Mouse (Mus musculus): Measurements from ENCODE around the gene Zcchc14. TPM values are rescaled to one million over a fixed set of nuclear protein-coding genes. Genes with fewer than 3 reads are reported as not detected.

Zcchc14 gene
- total and polyA plus RNA-seq, 3 experiments: not detected

GRCm38 (mm10) chr8:121585159-121585825, 67.4 kb downstream of the Zcchc14 start (continued):
- TF ChIP-seq ZMIZ1 (IDR thresholded peaks at IDR 0.05; ENCODE audit: low read depth, low read length): no peak
- TF ChIP-seq PAX5 (IDR thresholded peaks at IDR 0.05; ENCODE audit: low read length): no peak
- TF ChIP-seq E2F4 (IDR thresholded peaks at IDR 0.05; ENCODE audit: insufficient replicate concordance, low read depth, low read length): no peak
- no peak for TF ChIP-seq EP300 (IDR thresholded peaks at IDR 0.05; ENCODE audit: low read length)
- TF ChIP-seq KAT2A (IDR thresholded peaks at IDR 0.05; ENCODE audit: insufficient replicate concordance, low read length): peak; percentile 91; the same call in 1 of the 2 replicates
- TF ChIP-seq JUND (conservative IDR thresholded peaks at IDR 0.05; ENCODE audit: low read depth, low read length): no peak
- peak; percentile 48 for TF ChIP-seq TCF12 (IDR thresholded peaks at IDR 0.05; ENCODE audit: low read depth, low read length)
- no peak for TF ChIP-seq ZC3H11A (IDR thresholded peaks at IDR 0.05; ENCODE audit: low read depth, low read length)
- TF ChIP-seq MAFK (IDR thresholded peaks at IDR 0.05; ENCODE audit: insufficient replicate concordance, low read length): no peak
- TF ChIP-seq ELF1 (IDR thresholded peaks at IDR 0.05; ENCODE audit: low read depth, low read length): peak; percentile 99
- no peak for TF ChIP-seq ETS1 (conservative IDR thresholded peaks at IDR 0.05; ENCODE audit: low read depth, low read length)
- peak; percentile 66 for TF ChIP-seq POLR2A (IDR thresholded peaks at IDR 0.05; ENCODE audit: low read depth, low read length)
- peak; percentile 85 for TF ChIP-seq MAZ (IDR thresholded peaks at IDR 0.05; ENCODE audit: low read depth, low read length)
- TF ChIP-seq JUN (IDR thresholded peaks at IDR 0.05; ENCODE audit: insufficient read depth, low read depth, low read length): no peak
- TF ChIP-seq MAX (IDR thresholded peaks at IDR 0.05; ENCODE audit: low read length): peak; percentile 14
- peak; percentile 47; the same call in 1 of the 2 replicates for TF ChIP-seq BHLHE40 (IDR thresholded peaks at IDR 0.05; ENCODE audit: low read depth, low read length)
- no peak for TF ChIP-seq POLR2AphosphoS2 (IDR thresholded peaks at IDR 0.05; ENCODE audit: low read depth, low read length)
- TF ChIP-seq GABPA (IDR thresholded peaks at IDR 0.05; ENCODE audit: insufficient replicate concordance, low read depth, low read length): peak; percentile 44; the same call in 1 of the 2 replicates

- in situ Hi-C loops (cut with MboI; ENCODE audit: low pct_ligation_motif_present, low pct_unique_long_range_greater_than_20kb, low sequenced_read_pairs) (loop anchor here (10.0 to 25.0 kb wide), 2 partner anchors 360 to 853 kb away; partner anchors contain the start of genes Banp, Car5a, Cyba and Mvd), dilution Hi-C loops (cut with MboI; ENCODE audit: extremely low pct_ligation_motif_present, extremely low pct_unique_long_range_greater_than_20kb, low sequenced_read_pairs) (no loop called here)
- no peak for TF ChIP-seq MEF2A (IDR thresholded peaks at IDR 0.05; ENCODE audit: borderline replicate concordance, low read depth, low read length)
- no peak for TF ChIP-seq POLR2A (IDR thresholded peaks at IDR 0.05; ENCODE audit: low read depth, low read length)
- TF ChIP-seq ZKSCAN1 (IDR thresholded peaks at IDR 0.05; ENCODE audit: borderline replicate concordance, low read depth, low read length): no peak
- TF ChIP-seq ZMIZ1 (IDR thresholded peaks at IDR 0.05; ENCODE audit: low read depth, low read length): 0 out of 2 replicates have a peak, but pooled peaks have one; percentile 10
- no peaks in the 10 kb centered on the region for H3K36me3 ChIP-seq (replicated peaks in 1 of 2; ENCODE audit: control insufficient read depth in 1 of 2, insufficient read depth in 1 of 2, low read length in 1 of 2)
- H3K27ac ChIP-seq (ENCODE audit: insufficient read depth, low read depth): no peak overlapping the region
- peaks cover 19 to 35% of the 10 kb centered on the region in 2 experiments for H3K4me1 ChIP-seq (ENCODE audit: control insufficient read depth in 1 of 2, insufficient read depth in 2 of 2)
- no peaks in the 10 kb centered on the region for H3K79me2 ChIP-seq (replicated peaks; ENCODE audit: control insufficient read depth, extremely low read depth, insufficient read depth, poor library complexity, severe bottlenecking)
- peak overlapping the region; percentile 56 for H3K9ac ChIP-seq (ENCODE audit: insufficient read depth, low read depth)
- H3K9me3 ChIP-seq (replicated peaks; ENCODE audit: low read length): no peaks in the 10 kb centered on the region
- peaks cover 9% of the 10 kb centered on the region for H3K27me3 ChIP-seq (replicated peaks)
- DNase-seq (ENCODE audit: extremely low read depth): no peak
- peak overlapping the region; percentile 85; the same call in 1 of the 2 replicates for H3K4me2 ChIP-seq (ENCODE audit: insufficient read depth, low read depth, poor library complexity, severe bottlenecking)
- peak overlapping the region; percentile 60 to 82 (median 70) for H3K4me3 ChIP-seq (replicated peaks in 1 of 3; ENCODE audit: low read depth in 2 of 3, low read length in 2 of 3, poor library complexity in 1 of 3)
Measured at GRCm38 (mm10) chr8:121584730-121585129, 68.0 kb downstream of the Zcchc14 start.

Measured in CH12.LX (cell line).